Mouse (Mus musculus) frontal cortex, adult (tissue): ENCODE data around the gene Padi3.

Source experiments
- ATAC-seq: cut with Nextera tagmentation; 2 replicates; pipeline ENCODE4 v1.9.2; 2017; ENCODE audit warnings: mild to moderate bottlenecking, moderate library complexity, mixed read lengths; ENCODE audit not compliant: low TSS enrichment

Gene Padi3

GRCm38 (mm10) chr4:140780507-140780906, 29.9 kb downstream of the Padi3 start:
- ATAC-seq: no peak

DNA sequence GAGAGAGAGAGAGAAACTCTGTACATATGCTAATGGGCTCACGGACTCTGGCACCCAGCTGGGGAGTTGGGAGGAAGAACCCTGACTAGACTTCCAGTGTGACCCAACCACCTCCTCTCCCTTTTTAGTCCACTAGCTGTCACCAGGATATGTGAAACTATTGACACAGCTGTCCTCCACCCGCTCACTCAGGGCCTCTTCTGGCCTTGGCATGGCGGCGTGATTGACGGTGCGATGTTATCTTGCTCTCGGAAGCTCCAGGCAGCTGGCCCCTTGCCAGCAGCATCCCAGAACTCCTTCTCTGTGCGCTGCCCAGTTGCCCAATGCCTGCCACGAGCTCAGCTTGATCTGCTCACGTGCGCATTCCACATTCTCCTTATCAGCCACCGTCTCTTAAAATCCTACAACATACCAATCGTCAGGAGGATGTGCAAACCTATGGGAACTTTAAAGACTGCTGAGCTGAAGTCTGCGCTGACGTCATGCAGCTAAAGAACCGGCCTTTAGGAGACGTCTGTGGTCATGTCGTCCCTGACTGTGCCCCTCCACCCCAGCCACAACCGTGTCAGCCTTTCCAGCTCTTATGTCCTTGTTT, 30.5 kb downstream of the Padi3 start:
- ATAC-seq: no peak

DNA sequence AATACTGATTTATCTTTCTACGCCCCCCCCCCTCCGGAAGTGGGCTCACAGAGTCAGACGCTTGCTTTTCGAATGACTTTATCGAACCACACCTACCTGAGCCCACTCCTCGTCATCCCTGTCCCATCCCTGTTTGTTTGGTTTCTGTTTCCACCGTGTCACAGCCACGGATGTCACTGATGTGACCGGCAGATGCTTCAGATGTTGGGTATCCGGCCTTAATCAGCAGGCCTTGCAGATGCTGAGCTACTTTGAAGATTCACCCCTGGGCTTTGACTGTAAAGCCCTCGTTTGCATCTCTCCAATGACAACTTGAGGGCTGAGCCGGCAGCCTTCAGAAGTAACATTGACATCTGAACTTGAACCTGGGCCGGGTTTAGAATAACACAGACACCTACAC, 33.8 kb downstream of the Padi3 start:
- ATAC-seq: no peak

GRCm38 (mm10) chr4:140775876-140776275, 34.6 kb downstream of the Padi3 start:
- ATAC-seq: no peak

- ATAC-seq: no peak
These were observed 35.6 kb downstream of the Padi3 start for GRCm38 (mm10) chr4:140774893-140775292.

GRCm38 (mm10) chr4:140774025-140774800, 36.2 kb downstream of the Padi3 start, which contains the start of gene Padi4:
TSS of gene Padi4 (minus strand) at chr4:140774236.
- no peak for ATAC-seq

DNA sequence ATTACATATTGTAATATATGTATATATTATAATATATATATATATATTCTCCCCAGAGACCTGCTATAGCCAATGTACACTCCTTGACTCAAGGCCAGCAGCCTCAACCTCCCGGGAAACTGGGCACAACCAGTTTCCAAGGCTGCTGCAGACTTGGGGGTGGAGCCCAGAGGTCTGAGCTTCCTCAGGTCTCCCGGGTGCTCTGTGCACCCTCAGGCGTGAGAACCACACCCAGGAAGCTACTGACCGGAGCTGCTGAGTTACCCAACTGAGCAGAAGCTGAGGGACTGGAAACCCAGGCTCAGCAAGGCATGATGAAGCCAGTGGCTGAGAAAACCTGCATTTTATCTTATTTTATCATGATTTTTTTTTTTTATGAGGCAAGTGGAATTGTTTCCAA, 39.4 kb downstream of the Padi3 start:
- no peak for ATAC-seq

- ATAC-seq: no peak
These were observed 40.0 kb downstream of the Padi3 start for GRCm38 (mm10) chr4:140770433-140770832.

DNA sequence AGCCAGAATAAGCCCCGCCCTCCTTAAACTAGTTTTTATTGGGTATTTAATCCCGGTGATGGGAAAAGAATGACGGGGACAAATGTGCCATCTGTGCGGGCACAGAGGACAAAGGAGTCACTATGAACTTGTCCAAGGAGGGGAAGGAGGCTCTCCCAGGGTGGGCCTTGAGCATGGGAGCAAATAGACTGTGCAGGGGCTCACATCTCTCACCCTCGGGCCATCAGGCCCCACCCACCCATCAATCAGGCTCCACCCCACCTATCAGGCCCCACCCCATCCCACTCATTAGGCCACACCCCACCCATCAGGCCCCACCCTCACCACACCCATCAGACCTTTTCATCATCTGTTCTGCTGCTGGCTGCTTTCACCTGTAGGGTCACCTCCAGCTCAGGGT, 41.5 kb downstream of the Padi3 start:
- ATAC-seq: no peak

- no peak for ATAC-seq
These were observed 44.5 kb downstream of the Padi3 start for GRCm38 (mm10) chr4:140765936-140766335.

- ATAC-seq: no peak
These were observed 47.3 kb downstream of the Padi3 start for GRCm38 (mm10) chr4:140763158-140763557.

DNA sequence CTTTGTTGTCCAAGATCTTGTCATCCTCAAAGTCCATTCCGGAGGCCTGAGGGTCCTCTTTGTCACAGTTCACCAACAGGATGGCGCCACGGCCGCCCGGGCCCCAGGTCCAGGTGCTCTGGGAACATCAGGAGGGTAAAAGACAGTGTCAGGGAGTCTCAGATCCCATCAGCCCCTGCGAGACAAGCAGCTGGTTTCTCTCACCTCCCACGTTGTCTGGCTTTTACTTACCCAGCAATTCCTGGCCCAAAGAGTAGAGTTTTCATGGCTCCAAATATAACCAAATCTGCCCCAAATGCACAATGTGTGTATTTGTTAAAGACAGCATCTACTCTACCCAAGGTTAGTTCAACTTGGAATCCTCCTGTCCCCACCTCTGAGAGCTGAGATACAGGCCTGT, 48.8 kb downstream of the Padi3 start:
- ATAC-seq: no peak

DNA sequence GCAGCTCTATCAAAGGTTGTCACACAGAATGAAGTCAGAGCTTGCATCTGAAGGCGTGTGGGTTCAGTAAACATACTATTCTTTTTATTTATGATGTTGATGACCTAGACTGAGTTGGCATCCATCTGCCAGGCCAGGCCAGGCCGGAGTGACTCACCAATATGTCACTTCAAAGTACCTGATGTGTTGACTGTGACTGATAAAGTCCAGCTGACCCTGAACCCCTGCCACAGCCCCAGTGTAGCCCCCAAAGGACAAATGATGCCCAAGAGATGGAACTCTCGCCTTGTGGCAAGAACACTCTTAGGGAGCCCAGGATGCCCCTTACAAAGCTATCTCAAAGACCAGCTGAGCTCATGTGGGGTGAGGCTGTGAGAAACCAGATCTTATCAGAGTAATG, 54.6 kb downstream of the Padi3 start:
- ATAC-seq: no peak

GRCm38 (mm10) chr4:140753366-140753765, 57.1 kb downstream of the Padi3 start:
- no peak for ATAC-seq

GRCm38 (mm10) chr4:140750328-140750727, 60.1 kb downstream of the Padi3 start:
- no peak for ATAC-seq

DNA sequence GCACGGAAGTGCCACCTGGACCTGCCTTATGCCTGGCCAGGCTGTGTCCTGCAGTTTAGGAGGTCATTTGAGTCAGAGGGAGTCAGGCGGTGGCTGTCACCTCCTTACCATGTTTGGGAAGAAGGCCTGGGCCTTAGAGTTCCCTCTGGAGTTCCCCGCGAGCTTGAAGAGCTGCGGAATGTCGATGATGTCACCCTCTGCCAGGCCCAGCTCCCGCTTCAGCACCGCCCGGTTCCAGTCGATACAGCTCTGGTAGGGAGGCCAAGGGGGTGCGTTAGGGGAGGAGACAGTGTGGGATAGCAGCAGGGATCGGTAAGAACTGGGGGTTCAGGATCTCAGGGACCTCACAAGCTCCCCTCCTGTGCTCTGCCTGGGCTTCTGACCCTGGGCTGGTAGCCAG, 62.5 kb downstream of the Padi3 start:
- ATAC-seq: no peak

DNA sequence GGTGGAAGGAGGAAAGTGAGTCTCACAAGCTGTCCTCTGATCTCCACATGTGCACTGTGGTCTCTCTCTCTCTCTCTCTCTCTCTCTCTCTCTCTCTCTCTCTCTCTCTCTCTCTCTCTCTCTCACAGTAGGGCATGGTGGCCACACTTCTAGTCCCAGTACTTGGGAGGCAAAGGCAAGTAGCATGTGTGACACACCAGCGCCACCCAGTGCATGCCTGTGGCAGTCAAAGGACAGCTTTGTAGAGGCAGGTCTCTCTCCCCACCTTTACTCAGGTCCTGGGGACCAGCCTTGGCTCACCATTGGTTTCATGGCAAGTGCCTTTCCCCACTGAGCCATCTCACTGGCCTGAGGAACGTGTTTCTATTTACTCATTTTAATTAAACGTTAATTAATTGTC, 65.8 kb downstream of the Padi3 start:
- ATAC-seq: peak; percentile 70; the same call in 1 of the 2 replicates

- no peak for ATAC-seq
These were observed 67.4 kb downstream of the Padi3 start for GRCm38 (mm10) chr4:140743086-140743485.

- ATAC-seq: no peak
These were observed 67.9 kb downstream of the Padi3 start, which contains the start of gene Padi6 for GRCm38 (mm10) chr4:140742543-140742942. TSS of gene Padi6 (minus strand) at chr4:140742643.

DNA sequence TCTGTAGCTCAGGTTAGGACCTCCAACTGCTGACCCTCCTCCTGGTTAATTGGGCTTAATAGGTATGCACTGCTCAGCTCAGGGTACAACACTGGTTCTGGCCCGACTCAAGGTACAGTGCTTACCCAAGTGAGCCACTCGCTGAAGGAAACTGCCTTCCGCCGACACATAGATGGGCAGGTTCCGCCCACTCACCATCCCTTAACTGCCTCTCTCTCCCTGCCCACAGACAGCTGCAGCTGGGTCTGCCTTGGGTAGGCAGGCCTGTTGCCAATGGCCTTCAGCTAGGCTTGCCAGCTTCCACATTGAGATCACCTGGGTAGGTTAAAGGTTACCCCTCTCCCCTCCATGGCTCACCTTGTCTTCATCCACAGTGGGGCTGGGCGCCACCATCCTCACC, 69.0 kb downstream of the Padi3 start:
- peak; percentile 81; the same call in 1 of the 2 replicates for ATAC-seq

- no peak for ATAC-seq
These were observed 69.8 kb downstream of the Padi3 start for GRCm38 (mm10) chr4:140740655-140741054.
